Mouse (Mus musculus) fibroblast of lung, adult 2 months (primary cell): ENCODE data around the gene 2010109A12Rik.

Experiments
- DNase-seq: peaks from one replicate; pipeline ENCODE4 v3.0.0-alpha.2; 2011; ENCODE audit warnings: low read depth

The 2010109A12Rik gene

DNA sequence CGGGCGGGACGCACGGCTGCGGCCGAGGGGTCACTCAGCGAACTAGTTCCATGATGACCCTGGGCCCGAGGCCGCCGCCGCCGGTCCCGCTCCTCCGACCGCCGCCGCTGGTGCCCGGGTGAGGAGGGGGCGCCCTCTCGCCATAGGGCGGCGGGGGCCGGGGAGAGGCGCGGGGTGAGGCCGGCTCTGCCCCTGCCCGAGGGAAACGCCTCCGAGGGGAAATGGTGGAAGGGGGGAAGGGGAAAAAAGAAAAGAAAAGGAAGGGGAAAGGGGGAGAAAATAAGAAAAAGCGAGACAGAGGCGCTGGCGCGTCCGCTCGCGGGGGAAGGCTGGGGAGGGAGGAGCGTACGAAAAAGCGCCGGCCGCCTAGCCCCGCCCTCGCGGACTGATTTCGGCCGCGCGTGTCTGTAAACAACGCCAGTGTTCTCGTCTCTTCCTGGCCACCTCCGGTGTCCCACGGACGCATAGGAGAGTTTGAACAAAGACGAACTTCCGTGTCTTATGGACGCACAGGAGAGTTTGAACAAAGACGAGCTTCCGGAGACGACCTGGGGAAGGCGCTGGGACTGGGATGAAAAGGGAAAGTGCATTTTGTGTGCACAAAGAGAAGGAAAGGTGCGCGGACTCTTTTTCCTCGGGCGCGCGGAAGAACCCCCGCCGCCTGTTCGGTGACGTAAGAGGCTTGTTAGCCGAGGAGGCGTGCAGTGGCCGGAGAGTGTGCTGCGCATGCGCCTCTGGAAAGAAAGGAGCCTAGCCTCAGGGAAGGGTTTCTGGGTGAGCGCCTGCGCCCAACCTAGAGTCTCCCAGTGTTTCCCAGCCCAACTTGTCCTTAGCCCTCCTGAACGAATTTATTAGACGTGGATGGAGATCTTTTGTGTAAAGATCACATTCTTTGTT lies at the start of gene 2010109A12Rik, which contains the start of gene Ccni:
TSS of gene 2010109A12Rik (plus strand) at position 410 of the 897 bp plus-strand sequence.
TSS of gene Ccni (minus strand) at position 387 of the 897 bp plus-strand sequence.
- DNase-seq = peak; percentile 91

DNA sequence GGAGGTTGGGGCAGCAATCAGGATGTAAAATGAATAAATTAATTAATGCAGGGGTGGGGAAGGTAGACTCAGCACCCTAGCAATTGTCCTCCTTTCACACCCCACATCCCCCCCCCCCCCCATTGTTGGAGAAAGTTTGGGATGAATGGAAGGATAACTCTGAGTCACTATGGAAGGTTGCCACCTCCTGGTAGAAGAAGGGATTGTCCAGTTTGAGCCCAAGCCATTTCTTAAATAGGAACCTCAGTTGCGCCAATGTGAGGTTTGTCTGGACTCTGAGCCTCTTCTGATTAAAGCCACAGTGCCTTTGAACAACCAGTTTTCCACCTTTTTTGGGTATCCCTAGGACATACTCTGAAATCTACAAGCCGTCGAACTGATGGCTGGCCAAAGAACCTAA lies 42.8 kb upstream of the 2010109A12Rik start:
- peak; percentile 49 for DNase-seq

DNA sequence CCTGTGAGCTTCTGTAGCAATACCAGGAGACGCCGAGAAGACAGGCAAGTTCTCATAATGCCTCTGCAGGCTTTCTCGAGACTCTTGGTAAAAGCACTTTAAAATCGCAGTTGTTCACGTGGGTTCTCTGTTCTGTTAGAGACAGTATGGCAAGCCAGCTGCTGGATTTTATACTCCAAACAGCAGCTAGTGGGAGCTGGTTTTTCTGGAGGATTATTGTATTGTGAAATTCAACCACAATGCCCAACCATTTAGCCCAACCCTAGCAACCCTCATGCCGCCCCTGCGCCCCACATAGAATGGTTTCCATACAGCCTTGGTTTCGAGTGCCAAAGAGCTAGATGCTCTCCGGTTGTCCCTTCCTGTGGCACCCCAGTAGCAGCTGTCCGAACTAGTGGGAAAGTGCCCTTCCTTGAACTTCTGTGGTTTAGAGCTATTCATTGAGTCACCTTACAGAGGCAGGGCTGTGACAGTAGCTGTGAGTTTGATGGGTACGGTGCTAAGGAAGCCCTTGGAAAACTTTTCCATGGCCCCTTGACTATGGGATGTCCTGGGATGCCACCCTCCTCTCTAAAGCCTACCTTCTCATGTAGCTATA lies 38.3 kb upstream of the 2010109A12Rik start:
- no peak for DNase-seq

DNA sequence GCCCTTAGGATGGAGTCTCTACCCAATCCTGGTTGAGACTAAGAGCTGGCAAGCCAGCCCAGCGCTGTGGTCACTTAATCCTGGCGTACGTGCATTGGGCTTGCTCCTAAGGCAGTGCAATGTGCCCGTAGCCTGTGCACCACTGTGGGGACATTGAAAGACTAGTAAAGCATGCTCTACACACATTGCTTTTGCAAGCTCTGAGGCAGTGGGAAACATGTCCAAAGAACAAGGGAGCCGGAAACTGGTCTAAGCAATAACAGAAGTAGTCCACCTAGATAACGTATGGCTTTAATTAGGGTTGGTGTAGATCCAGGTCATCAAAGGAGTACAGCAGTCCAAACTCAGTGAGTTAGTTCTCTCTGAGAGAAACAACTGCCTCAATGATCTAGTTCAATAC lies 37.7 kb upstream of the 2010109A12Rik start:
- DNase-seq = no peak

DNA sequence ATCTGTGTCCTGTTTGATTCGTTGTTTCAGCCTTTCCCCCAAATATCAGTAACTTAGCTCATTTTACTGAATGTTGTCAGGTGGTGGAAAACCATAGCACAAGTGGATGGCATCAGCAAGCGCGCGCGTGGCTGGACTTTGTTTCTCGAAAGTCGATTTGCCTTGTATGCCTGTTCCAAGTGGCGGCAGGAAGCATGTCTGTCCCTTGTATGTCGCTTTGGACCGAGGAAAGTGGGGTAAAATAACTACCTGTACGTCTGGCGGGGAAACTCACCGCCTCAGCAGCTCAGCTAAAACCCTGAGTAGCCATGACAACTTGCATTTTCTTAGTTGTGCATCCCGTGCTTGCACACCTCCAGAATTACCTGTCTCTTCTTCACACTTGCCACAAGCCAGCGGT lies 34.9 kb upstream of the 2010109A12Rik start:
- DNase-seq = no peak

DNA sequence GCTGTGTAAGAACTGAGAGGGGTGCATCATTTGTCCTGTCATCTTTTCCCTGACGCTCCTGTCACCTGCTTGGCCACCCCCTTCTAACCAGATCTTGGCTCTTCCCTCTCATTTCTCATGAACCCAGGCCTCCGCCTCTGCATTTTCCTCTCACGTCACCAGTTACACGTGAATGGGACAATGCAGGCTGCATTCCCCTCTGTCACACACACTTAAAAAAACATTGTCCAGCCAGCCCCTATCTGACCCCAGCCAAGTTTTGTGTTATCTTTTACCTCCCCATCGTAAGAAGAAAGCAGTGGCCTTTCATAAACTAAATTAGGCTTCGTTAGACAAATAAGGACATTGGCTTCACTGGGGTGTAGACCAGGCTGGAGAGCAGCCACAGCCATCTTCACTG lies 33.8 kb upstream of the 2010109A12Rik start:
- DNase-seq = no peak

DNA sequence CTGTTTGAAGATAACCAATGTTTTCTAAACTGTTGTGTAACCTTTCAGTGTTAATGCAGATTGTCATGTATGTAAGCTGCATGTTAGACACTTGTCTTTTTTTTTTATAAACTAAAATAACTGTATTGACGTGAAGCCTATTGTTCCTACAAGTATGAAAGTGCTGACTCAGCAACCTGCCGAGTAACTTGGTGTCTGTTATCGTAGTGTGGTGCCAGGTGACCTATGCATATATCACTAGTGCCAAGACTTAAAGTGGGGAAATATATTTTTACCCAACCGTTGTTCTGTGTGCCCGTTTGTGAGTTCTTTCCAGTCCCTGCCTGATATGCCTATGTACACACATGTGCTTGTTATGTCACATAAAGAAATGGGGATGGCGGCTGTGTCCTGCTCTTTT lies 31.6 kb upstream of the 2010109A12Rik start:
- no peak for DNase-seq

DNA sequence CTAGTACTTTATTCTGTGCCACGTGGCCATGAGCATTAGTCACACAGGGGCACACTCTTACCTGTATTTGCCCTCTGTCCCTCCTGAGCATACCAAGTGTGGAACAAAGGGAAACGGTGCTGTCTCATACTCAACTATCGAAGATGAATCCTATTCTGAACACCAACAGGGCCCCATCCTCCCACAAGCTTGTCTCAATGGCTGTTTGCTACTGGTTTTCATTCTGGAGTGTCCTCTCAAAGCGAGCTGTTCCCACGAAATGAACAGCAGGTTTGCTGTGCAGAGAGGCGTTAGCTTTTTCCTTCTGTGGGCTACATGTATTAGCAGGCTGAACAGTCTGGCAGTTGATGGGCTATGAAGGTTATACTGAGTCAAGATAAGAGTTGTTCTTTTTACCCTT lies 27.7 kb upstream of the 2010109A12Rik start:
- no peak for DNase-seq

DNA sequence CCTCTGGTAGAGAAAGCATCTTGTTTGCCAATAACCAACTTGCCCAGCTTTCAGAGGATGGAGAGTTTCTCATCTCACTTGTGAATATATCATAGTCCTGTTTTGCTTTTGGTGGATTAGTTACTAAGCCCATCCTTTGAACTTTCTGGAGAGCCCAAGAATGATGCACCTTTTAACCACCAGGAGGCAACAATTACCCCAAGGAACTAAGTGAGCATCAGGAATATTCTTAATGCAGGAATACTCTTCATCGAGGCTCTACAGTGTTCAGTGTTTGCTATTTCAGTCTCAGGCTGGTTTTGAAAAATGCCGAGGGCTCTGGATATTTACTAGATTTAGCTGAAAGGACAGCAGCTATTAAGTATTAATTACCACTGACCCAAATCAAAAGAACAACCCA lies 26.1 kb upstream of the 2010109A12Rik start:
- no peak for DNase-seq

DNA sequence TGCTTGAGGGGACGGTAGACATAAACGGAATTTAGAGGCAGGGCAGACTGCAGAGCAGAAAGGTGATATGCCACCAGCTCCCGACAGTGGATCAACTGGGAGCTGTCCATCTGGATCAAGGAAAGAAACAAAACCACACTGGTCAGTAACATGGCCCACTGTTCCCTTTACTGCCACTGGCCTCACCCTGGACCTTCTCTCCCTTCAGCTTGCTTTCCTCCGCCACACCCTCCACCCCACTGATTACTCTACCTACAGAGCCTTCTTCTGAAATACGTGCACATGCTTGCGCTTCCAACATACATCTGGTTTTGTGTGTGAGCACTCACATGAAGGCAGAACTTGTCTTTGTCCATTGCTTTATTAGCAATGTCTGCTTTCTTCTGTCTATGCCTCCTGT lies 23.0 kb upstream of the 2010109A12Rik start:
- DNase-seq = no peak

DNA sequence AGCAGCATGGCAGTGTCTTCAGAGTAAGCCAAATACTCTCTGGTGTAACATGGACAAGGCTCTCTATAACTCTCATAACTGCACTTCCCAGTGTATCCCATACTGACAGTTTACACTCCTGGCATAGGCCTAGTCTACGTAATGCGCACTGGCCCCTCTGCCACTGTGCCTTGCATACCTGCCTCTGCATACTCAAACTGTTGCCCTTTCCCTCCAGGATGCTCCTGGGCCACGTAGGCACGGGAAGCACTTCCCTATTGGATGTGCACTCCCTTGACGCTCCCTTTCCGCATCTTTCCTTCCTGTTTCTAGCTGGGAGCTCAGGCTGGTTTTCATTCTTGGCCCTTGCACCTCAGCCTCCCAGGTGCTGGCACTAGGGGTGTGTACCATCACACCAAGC lies 21.8 kb upstream of the 2010109A12Rik start:
- DNase-seq = no peak

DNA sequence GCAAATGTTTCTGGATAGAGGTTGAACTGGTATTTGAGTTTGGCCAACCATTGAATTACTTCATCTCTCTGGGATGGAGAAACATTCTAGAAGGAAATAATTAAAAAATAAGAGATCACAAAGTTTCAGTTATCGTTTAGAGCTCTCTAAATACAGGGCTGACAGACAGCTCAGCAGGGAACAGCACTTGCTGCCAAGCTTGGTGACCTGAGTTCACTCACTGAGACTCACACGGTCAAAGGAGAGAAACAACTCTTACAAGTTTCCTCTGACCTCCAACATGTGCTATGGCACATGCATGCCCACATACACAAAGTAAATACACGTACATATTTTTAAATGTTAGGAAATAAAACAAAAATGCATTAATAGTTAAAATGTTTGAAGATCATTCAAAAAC lies 16.7 kb upstream of the 2010109A12Rik start:
- no peak for DNase-seq

DNA sequence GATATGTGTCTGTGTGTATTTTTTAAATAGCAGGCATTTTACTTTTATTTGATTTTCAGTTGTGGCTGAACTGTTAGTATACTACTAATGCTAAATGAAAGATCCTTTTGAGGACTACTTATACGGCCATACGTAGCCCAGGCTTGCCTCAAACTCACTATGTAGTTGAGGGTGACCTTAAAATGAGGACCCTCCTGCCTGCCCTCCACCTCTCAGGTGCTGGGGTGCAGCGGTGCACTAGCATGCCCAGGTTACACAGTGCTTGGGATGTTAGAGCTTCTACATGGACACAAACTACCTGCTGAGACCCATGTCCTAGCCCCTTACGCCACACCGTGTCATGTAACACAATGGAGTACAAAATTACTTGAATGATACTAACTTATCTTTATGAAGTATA lies 15.9 kb upstream of the 2010109A12Rik start:
- DNase-seq = no peak

DNA sequence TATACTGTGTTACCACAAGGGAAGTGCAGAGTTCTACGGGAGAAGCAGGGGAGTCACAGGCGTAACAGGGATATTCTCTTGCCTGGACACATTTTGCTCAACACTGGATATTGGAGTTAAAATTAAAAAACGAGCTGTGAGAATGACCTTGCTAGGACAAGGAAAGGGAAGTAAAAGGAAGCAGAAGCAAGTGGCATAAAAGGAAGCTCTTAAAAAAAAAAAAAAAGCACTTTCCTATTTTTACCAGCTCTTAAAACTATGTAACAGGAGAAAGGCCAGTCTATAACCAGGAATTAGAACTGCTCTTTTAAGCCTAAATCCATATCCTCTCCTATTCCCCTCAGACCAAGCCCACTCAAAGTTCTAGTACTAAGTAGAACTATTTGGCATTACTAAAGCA lies 8.1 kb upstream of the 2010109A12Rik start:
- DNase-seq = no peak

DNA sequence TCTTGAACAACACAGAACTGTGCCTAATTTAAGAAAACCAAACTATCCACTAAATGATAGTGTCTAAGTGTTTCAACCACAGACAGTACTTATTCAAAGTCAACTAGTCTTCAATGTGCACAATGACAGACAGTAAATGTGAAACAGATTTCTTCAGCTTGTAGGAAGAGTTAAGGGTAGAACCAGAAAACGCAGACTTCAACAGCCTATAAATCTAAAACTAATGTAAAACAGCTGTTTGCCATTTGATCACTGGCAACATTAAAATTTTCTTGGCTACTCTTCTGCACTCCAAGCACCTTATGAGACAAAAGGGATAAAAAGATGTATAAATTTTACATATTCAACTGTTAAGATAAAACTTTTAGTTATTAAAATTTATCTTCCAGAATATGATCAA lies 5.1 kb upstream of the 2010109A12Rik start:
- DNase-seq = no peak

DNA sequence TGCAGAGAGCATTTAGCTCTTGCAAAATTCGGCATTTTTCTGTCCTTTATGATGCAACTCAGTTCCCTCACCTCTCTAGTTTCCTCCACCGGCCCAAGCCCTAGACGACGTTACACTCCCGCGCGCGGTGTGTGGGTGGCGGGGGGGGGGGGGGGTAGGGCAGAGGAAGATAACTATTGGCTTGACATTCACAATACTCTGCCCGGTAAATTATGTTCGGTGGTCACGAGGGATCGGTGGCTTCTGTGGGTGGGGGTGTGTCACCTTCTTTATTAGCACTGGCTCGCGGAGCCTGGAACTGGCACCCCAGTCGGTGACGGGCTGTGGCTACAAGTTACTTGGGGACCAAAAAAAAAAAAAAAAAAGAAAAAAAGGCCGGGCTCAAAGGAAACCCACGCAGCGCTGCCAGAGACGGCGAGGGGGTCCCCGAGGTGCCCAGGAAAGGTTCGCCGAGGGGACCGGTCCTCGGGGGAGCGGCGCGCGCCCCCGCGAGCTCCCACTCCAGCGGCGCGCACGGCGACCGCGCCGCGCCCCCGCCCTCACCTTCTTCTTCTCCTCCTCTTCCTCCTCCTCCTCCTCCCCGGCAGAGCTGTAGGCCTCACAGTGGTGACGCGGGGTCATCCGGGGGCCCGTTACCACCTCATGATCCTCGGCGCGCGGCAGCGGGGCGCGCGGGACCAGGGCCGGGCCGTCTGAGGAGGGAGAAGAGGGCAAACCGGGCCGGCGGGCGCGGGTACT lies 778 bp upstream of the 2010109A12Rik start:
- no peak for DNase-seq

DNA sequence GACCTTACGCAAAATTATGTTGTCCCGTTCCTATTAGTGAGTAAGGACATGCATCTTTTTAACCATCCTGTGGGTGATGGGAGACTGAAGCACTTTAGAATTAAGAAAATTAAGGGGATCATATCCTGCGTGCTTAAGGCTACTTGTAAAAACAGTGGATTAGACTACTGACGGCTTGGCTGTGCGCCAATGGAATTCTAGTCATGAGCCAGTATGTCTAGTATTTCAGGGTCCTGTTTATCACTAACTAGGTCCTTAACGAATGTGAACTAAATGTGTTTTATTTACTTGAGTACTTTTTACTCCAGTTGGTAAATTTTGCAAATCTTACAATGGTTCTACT lies 659 bp downstream of the 2010109A12Rik start:
- DNase-seq = no peak

DNA sequence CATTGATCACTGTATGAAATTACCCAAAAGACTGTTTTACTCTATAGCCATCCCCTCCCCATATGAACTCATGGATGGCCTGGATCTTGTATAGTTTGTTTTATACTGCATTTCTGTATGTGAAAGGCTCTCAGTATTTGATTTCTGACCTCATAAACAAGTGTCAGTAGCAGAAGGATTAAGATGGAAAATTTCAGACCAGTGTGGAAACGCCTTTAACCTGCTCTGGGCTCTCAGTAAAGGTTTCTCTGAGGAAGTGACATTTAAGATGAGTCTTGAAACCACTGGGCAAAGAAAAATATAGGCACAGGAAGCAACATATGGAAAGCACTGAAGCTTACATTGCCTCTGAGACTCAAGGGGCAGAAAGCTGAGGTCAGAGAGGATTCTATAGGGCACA lies 1.2 kb downstream of the 2010109A12Rik start:
- DNase-seq = no peak

DNA sequence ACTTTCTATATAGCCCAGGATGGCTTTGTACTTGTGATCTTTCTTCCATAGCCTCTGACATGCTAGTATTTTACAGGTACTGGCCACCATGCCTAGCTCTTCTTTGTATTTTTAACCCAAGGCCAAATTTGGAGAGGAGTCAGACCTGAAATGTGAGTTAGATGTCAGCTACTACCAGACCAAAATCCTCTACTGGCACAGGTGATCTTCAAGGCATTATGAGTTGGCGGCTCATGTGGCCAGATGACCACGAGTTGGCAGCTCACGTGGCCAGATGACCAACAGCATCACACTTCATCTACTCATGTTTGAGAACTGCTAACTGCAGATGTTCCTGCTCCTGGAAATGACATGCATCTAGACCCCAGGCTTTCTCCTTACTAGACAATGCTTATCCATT lies 12.1 kb downstream of the 2010109A12Rik start:
- DNase-seq = no peak

DNA sequence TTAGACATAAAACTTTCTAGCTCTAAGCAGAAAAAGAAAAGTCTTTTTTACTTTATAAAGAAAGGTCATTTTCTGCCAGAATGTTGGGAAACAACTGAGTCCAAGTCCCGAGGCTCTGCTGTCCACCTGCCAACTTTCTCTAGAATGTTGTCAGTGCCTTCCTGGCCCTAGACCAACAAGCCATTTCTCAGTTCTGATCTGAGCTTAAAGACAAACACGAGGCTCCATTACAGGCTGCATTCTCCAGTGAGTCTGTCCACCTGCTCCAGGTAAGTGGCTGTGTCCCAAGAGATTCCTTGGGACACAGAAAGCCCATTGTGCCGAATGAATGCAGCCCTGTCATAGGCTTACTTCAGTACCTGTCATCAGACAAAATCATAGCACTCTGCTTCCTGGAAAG lies 15.3 kb downstream of the 2010109A12Rik start:
- DNase-seq = peak; percentile 81

DNA sequence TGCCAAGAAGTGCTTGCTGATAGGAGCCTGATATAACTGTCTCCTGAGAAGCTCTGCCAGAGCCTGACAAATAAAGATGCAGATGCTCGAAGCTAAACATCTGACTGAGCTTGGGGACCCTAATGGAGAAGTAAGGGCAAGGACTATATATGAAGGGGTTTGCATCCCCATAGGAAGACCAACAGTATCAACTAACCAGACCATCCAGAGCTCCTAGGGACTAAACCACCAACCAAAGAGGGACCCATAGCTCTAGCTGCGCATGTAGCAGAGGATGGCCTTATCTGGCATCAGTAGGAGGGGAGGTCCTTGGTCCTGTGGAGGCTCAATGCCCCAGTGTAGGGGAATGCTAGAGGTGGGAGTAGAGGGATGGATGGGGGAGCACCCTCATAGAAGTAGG lies 18.2 kb downstream of the 2010109A12Rik start:
- DNase-seq = no peak

DNA sequence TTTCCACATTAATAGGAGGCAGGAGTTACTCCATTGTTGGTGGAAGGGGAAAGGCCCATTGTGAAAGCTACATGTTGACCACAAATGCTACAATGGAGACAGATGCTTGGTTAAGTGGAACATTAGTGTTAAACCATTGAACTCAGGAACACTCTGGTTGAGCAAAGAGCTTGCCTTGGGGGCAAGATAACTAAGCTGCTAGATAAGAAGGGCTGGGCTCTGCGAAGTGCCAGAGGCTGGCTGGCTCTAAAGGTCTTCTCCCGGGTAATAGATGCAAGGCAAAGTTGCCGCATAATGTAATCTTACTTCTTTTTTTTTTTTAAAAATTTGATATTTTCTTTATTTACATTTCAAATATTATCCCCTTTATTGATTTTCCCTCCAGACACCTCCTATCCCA lies 20.8 kb downstream of the 2010109A12Rik start:
- no peak for DNase-seq

DNA sequence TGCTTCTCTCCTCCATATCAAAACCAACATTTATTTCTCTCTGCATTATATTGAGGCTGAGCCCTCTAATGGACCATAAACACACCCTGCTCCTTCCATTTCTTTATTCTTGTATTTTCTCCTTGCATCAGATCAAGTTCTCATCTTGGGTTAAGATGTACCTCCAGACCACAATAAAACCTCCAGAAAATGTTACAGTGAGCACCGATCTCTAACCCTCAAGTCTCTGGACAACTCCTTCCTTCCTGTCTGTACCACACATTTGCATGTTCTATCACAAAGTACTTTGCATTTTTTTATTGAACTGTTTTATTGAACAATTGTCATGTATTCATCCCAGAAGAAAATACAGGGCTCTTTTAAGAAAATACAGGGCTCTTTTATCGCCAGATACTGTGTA lies 23.2 kb downstream of the 2010109A12Rik start:
- DNase-seq = no peak
